ENCODE assay signal across 11 mouse cellular contexts in the genomic region with DNA sequence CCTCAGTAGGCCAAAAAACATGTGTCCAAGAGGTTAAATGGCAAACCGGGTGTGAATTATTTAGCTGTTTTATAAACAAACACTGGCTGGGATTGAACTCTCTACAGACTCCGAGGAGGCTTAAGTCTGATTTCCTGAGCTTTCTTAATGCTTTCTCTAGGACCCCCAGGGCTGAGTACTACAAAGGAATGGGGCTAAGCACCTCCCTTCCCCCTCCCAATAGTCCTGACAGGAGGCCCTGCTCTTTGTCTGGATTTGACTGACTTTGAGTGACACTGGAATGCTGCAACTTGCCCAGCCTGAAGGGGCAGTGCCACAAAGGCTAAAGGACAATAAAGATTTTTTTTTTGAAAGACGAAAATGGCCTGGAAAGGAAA.
DNase-seq lines count a peak whose midpoint lies in the region; ATAC-seq lines count a peak whose summit lies in the region.
"Had no signal": no experiment of that assay in that cellular context is flagged by ENCODE, and none has a peak within 500 bp of the region (broad histone marks: within the 10 kb centered on the region; RNA-seq: fewer than 3 reads in every experiment).

No protein-coding gene starts in this region.

- peaks cover 5% of the 10 kb centered on the region; the same call in 1 of the 2 replicates for H3K4me1 ChIP-seq in forebrain, embryonic 11.5 days (replicated peaks; ENCODE audit: control insufficient read depth, insufficient read depth, low read length)
- peaks cover 13% of the 10 kb centered on the region for H3K4me1 ChIP-seq in hindbrain, embryonic 15.5 days (replicated peaks)
- H3K4me1 ChIP-seq in neural tube, embryonic 14.5 days (ENCODE audit: control insufficient read depth, insufficient read depth, low read length), result 0 out of 2 replicates have a peak, but pooled peaks cover 5% of the 10 kb centered on the region

- no peaks in the 10 kb centered on the region for H3K9me3 ChIP-seq in forebrain, embryonic 11.5 days (ENCODE audit: control insufficient read depth, low read length)
- no peaks in the 10 kb centered on the region for H3K9me3 ChIP-seq in hindbrain, embryonic 15.5 days
- H3K9me3 ChIP-seq in neural tube, embryonic 14.5 days (ENCODE audit: control insufficient read depth, low read length), result no peaks in the 10 kb centered on the region

- no peak overlapping the region; the same call in 1 of the 2 replicates for H3K4me2 ChIP-seq in forebrain, embryonic 11.5 days (ENCODE audit: low read depth, low read length, severe bottlenecking)
- H3K4me2 ChIP-seq in hindbrain, embryonic 15.5 days, result peak overlapping the region; percentile 39; the same call in 1 of the 2 replicates
- H3K4me2 ChIP-seq in neural tube, embryonic 14.5 days (ENCODE audit: low read depth, low read length), result no peak overlapping the region

- no peaks in the 10 kb centered on the region for H3K36me3 ChIP-seq in forebrain, embryonic 11.5 days (ENCODE audit: control insufficient read depth, insufficient read depth, low read length)
- no peaks in the 10 kb centered on the region for H3K36me3 ChIP-seq in hindbrain, embryonic 15.5 days
- H3K36me3 ChIP-seq in neural tube, embryonic 14.5 days (ENCODE audit: control insufficient read depth, insufficient read depth, low read length), result no peaks in the 10 kb centered on the region
- H3K36me3 ChIP-seq: G1E had no signal

- peak; percentile 9 for DNase-seq in kidney, postnatal 10 days
- DNase-seq in kidney, postnatal 25 days, result no peak
- peak; percentile 64 for DNase-seq in forebrain, embryonic 11.5 days (ENCODE audit: low spot score)
- no peak for DNase-seq in left cerebral cortex, postnatal 36 days (ENCODE audit: low spot score in 2 of 2)
- DNase-seq in urinary bladder, postnatal 4 days (ENCODE audit: low spot score in 2 of 2), result no peak
- DNase-seq: cerebellum, adult 9-10 months; thymus, postnatal 25 days had no signal

- peak overlapping the region; percentile 25 for H3K27ac ChIP-seq in forebrain, embryonic 11.5 days (ENCODE audit: low read depth, low read length)
- peak overlapping the region; percentile 61; the same call in 1 of the 2 replicates for H3K27ac ChIP-seq in hindbrain, embryonic 15.5 days (replicated peaks)
- H3K27ac ChIP-seq in neural tube, embryonic 14.5 days (ENCODE audit: low read depth, low read length), result no peak overlapping the region

- WGBS in forebrain, embryonic 11.5 days, result 0% methylated on average over 3 of the region's 3 CpGs
- 7% methylated on average over 3 of the region's 3 CpGs for WGBS in hindbrain, embryonic 15.5 days
- WGBS in neural tube, embryonic 14.5 days, result 1% methylated on average over 3 of the region's 3 CpGs

- peak; percentile 93 for ATAC-seq in forebrain, embryonic 11.5 days (replicated peaks; ENCODE audit: low FRiP score)
- ATAC-seq in hindbrain, embryonic 15.5 days (ENCODE audit: low FRiP score, low read depth), result no peak
- peak; percentile 24; the same call in 1 of the 2 replicates for ATAC-seq in neural tube, embryonic 14.5 days (ENCODE audit: low read depth)
- ATAC-seq in activated CD4-positive, CD25-positive, alpha-beta regulatory T cell, adult 4 months, result no peak

- H3K27me3 ChIP-seq in forebrain, embryonic 11.5 days (ENCODE audit: control insufficient read depth, insufficient read depth, low read length), result no peaks in the 10 kb centered on the region
- H3K27me3 ChIP-seq in hindbrain, embryonic 15.5 days, result no peaks in the 10 kb centered on the region
- no peaks in the 10 kb centered on the region for H3K27me3 ChIP-seq in neural tube, embryonic 14.5 days (ENCODE audit: control insufficient read depth, insufficient read depth, low read length)

- intact Hi-C loops in left cerebral cortex, postnatal 36 days (cut with DNase I), result no loop called here

- no peak overlapping the region for H3K4me3 ChIP-seq in forebrain, embryonic 11.5 days (ENCODE audit: low read depth, low read length)
- H3K4me3 ChIP-seq in hindbrain, embryonic 15.5 days, result no peak overlapping the region
- no peak overlapping the region for H3K4me3 ChIP-seq in neural tube, embryonic 14.5 days (ENCODE audit: low read depth, low read length)

- H3K9ac ChIP-seq in forebrain, embryonic 11.5 days (ENCODE audit: low read length), result no peak overlapping the region
- no peak overlapping the region for H3K9ac ChIP-seq in hindbrain, embryonic 15.5 days
- no peak overlapping the region for H3K9ac ChIP-seq in neural tube, embryonic 14.5 days (replicated peaks; ENCODE audit: low read depth, low read length)

Comparison
In these comparisons a context has a peak if more than half of its experiments do, and no peak if none do; other contexts are left out.
1. DNase-seq: peak in kidney, postnatal 10 days (single experiment) and forebrain, embryonic 11.5 days (single experiment); none in kidney, postnatal 25 days (0 of 2), left cerebral cortex, postnatal 36 days (0 of 2) and urinary bladder, postnatal 4 days (0 of 2).
2. ATAC-seq: peak in forebrain, embryonic 11.5 days (single experiment) and neural tube, embryonic 14.5 days (single experiment); none in hindbrain, embryonic 15.5 days (single experiment) and activated CD4-positive, CD25-positive, alpha-beta regulatory T cell, adult 4 months (single experiment).